Mouse (Mus musculus) MEL (cell line): Measurements from ENCODE around the gene Qars. TPM values are rescaled to one million over a fixed set of nuclear protein-coding genes. Genes with fewer than 3 reads are reported as not detected.

Experiments
- DNase-seq: peaks from one replicate; pipeline ENCODE4 v3.0.0; 2011; ENCODE audit warnings: low read depth, low spot score
- H3K27ac ChIP-seq: 2 replicates; pipeline ENCODE4 v1.5.1; 2012; ENCODE audit warnings: low read depth, mild to moderate bottlenecking, control low read depth, low read length, moderate library complexity; ENCODE audit not compliant: control insufficient read depth
- H3K27me3 ChIP-seq, 2 experiments: fragments of 150-350 bp in 1 of 2; sonication (generic) in 1 of 2; 2 replicates each; pipeline ENCODE4 v1.6.1; 2012; ENCODE audit warnings: low read length in 2 of 2, mild to moderate bottlenecking in 2 of 2, improper control_type of control experiment in 1 of 2, moderate library complexity in 1 of 2; ENCODE audit not compliant: insufficient read depth in 2 of 2, control insufficient read depth in 1 of 2
- H3K36me3 ChIP-seq, 2 experiments: 2 replicates each; pipeline ENCODE4 v1.6.1; 2012 to 2014; ENCODE audit warnings: low read length in 2 of 2, improper control_type of control experiment in 1 of 2, inconsistent platforms in 1 of 2, mild to moderate bottlenecking in 1 of 2; ENCODE audit not compliant: insufficient read depth in 2 of 2, control insufficient read depth in 1 of 2
- H3K4me1 ChIP-seq, 2 experiments: fragments of 150-350 bp in 1 of 2; sonication (generic) in 1 of 2; 2 replicates each; pipeline ENCODE4 v1.6.1; 2012; ENCODE audit warnings: low read length in 2 of 2, improper control_type of control experiment in 1 of 2, mild to moderate bottlenecking in 1 of 2; ENCODE audit not compliant: insufficient read depth in 2 of 2, control insufficient read depth in 1 of 2
- H3K4me3 ChIP-seq, 2 experiments: fragments of 150-350 bp in 1 of 2; sonication (generic) in 1 of 2; 2 replicates each; pipeline ENCODE4 v1.5.1; 2012; ENCODE audit warnings: low read depth in 2 of 2, low read length in 2 of 2, mild to moderate bottlenecking in 2 of 2, moderate library complexity in 2 of 2, control low read depth in 1 of 2, improper control_type of control experiment in 1 of 2; ENCODE audit not compliant: control insufficient read depth in 1 of 2, insufficient read depth in 1 of 2
- H3K79me2 ChIP-seq: 2 replicates; pipeline ENCODE4 v1.6.1; 2012; ENCODE audit warnings: mild to moderate bottlenecking, low read length, moderate library complexity; ENCODE audit not compliant: control insufficient read depth, poor library complexity, insufficient read depth
- H3K9ac ChIP-seq: 2 replicates; pipeline ENCODE4 v1.6.1; 2012; ENCODE audit warnings: low read depth, mild to moderate bottlenecking, control low read depth, low read length, moderate library complexity; ENCODE audit not compliant: control insufficient read depth, poor library complexity, severe bottlenecking
- H3K9me3 ChIP-seq: fragments of 150-350 bp; sonication (generic); replicated peaks from 2 replicates; pipeline ENCODE4 v1.6.1; 2012; ENCODE audit warnings: mild to moderate bottlenecking, low read length, improper control_type of control experiment, moderate library complexity; ENCODE audit not compliant: insufficient read depth
- BHLHE40 ChIP-seq: IDR thresholded peaks from 2 replicates; pipeline ENCODE4 v1.6.1; 2012; ENCODE audit warnings: low read depth, mild to moderate bottlenecking, inconsistent platforms, low read length, improper control_type of control experiment, borderline replicate concordance
- CTCF ChIP-seq, 3 experiments: IDR thresholded peaks in 2 of 3; conservative IDR thresholded peaks in 1 of 3; 2 replicates each; pipeline ENCODE4 v1.5.1; 2011 to 2012; ENCODE audit warnings: low read length in 3 of 3, low read depth in 2 of 3, mild to moderate bottlenecking in 2 of 3, improper control_type of control experiment in 1 of 3, inconsistent platforms in 1 of 3, mixed read lengths in 1 of 3, moderate library complexity in 1 of 3; ENCODE audit not compliant: control insufficient read depth in 1 of 3, insufficient read depth in 1 of 3, poor library complexity in 1 of 3, severe bottlenecking in 1 of 3
- E2F4 ChIP-seq: IDR thresholded peaks from 2 replicates; pipeline ENCODE4 v1.6.1; 2011; ENCODE audit warnings: low read depth, low read length, improper control_type of control experiment, borderline replicate concordance
- ELF1 ChIP-seq: IDR thresholded peaks from 2 replicates; pipeline ENCODE4 v1.6.1; 2014; ENCODE audit warnings: low read depth, mild to moderate bottlenecking, inconsistent platforms, low read length, improper control_type of control experiment, moderate library complexity
- EP300 ChIP-seq, 2 experiments: IDR thresholded peaks; 2 replicates each; pipeline ENCODE4 v1.6.1; 2011; ENCODE audit warnings: improper control_type of control experiment in 2 of 2, low read length in 2 of 2, low read depth in 1 of 2, mild to moderate bottlenecking in 1 of 2
- ETS1 ChIP-seq: IDR thresholded peaks from 2 replicates; pipeline ENCODE4 v1.6.1; 2012; ENCODE audit warnings: low read depth, mild to moderate bottlenecking, inconsistent platforms, low read length, improper control_type of control experiment, moderate library complexity
- GATA1 ChIP-seq: IDR thresholded peaks from 2 replicates; pipeline ENCODE4 v1.6.1; 2011; ENCODE audit warnings: low read depth, low read length, improper control_type of control experiment
- KAT2A ChIP-seq: conservative IDR thresholded peaks from 2 replicates; pipeline ENCODE4 v1.6.1; 2012; ENCODE audit warnings: low read depth, low read length, improper control_type of control experiment, inconsistent platforms
- MAFK ChIP-seq: IDR thresholded peaks from 2 replicates; pipeline ENCODE4 v1.6.1; 2011; ENCODE audit warnings: low read depth, mild to moderate bottlenecking, low read length, improper control_type of control experiment, borderline replicate concordance
- MAX ChIP-seq: IDR thresholded peaks from 2 replicates; pipeline ENCODE4 v1.6.1; 2011; ENCODE audit warnings: low read length, improper control_type of control experiment
- MAZ ChIP-seq: IDR thresholded peaks from 2 replicates; pipeline ENCODE4 v1.6.1; 2012; ENCODE audit warnings: low read depth, mild to moderate bottlenecking, inconsistent platforms, low read length, improper control_type of control experiment
- MEF2A ChIP-seq: IDR thresholded peaks from 2 replicates; pipeline ENCODE4 v1.6.1; 2014; ENCODE audit warnings: low read depth, mild to moderate bottlenecking, inconsistent platforms, low read length, improper control_type of control experiment; ENCODE audit not compliant: poor library complexity, insufficient replicate concordance, severe bottlenecking; ENCODE audit errors: extremely low read depth
- MXI1 ChIP-seq: IDR thresholded peaks from 2 replicates; pipeline ENCODE4 v1.6.1; 2011; ENCODE audit warnings: mild to moderate bottlenecking, low read depth, low read length, improper control_type of control experiment
- MYB ChIP-seq: IDR thresholded peaks from 2 replicates; pipeline ENCODE4 v1.6.1; 2011; ENCODE audit warnings: mild to moderate bottlenecking, low read depth, low read length, improper control_type of control experiment
- NELFE ChIP-seq: IDR thresholded peaks from 2 replicates; pipeline ENCODE4 v1.6.1; 2011; ENCODE audit warnings: low read depth, low read length, improper control_type of control experiment
- POLR2A ChIP-seq, 2 experiments: IDR thresholded peaks; 2 replicates each; pipeline ENCODE4 v1.6.1; 2011 to 2012; ENCODE audit warnings: low read length in 2 of 2, mild to moderate bottlenecking in 2 of 2, control low read depth in 1 of 2, improper control_type of control experiment in 1 of 2, low read depth in 1 of 2, moderate library complexity in 1 of 2; ENCODE audit not compliant: control insufficient read depth in 1 of 2, insufficient read depth in 1 of 2, poor library complexity in 1 of 2
- POLR2AphosphoS2 ChIP-seq: IDR thresholded peaks from 2 replicates; pipeline ENCODE4 v1.6.1; 2011; ENCODE audit warnings: low read length, improper control_type of control experiment
- POLR2AphosphoS5 ChIP-seq: IDR thresholded peaks from 2 replicates; pipeline ENCODE4 v1.6.1; 2012; ENCODE audit warnings: low read depth, borderline replicate concordance, mild to moderate bottlenecking, inconsistent platforms, low read length, moderate library complexity, mixed read lengths
- RAD21 ChIP-seq: IDR thresholded peaks from 2 replicates; pipeline ENCODE4 v1.6.1; 2011; ENCODE audit warnings: mild to moderate bottlenecking, low read depth, low read length, improper control_type of control experiment
- RCOR1 ChIP-seq: IDR thresholded peaks from 2 replicates; pipeline ENCODE4 v1.6.1; 2012; ENCODE audit warnings: low read depth, mild to moderate bottlenecking, inconsistent platforms, low read length, improper control_type of control experiment
- SIN3A ChIP-seq: IDR thresholded peaks from 2 replicates; pipeline ENCODE4 v1.6.1; 2012; ENCODE audit warnings: low read length, improper control_type of control experiment, inconsistent platforms
- SMC3 ChIP-seq: IDR thresholded peaks from 2 replicates; pipeline ENCODE4 v1.6.1; 2011; ENCODE audit warnings: low read depth, low read length, improper control_type of control experiment
- TAL1 ChIP-seq: IDR thresholded peaks from 2 replicates; pipeline ENCODE4 v1.6.1; 2012; ENCODE audit warnings: mild to moderate bottlenecking, inconsistent platforms, low read length, moderate library complexity, mixed read lengths
- UBTF ChIP-seq: IDR thresholded peaks from 2 replicates; pipeline ENCODE4 v1.6.1; 2012; ENCODE audit warnings: low read depth, mild to moderate bottlenecking, inconsistent platforms, low read length, improper control_type of control experiment, moderate library complexity, borderline replicate concordance; ENCODE audit not compliant: insufficient read depth
- USF1 ChIP-seq: IDR thresholded peaks from 2 replicates; pipeline ENCODE4 v1.6.1; 2014; ENCODE audit warnings: low read depth, mild to moderate bottlenecking, inconsistent platforms, low read length, improper control_type of control experiment, moderate library complexity
- USF2 ChIP-seq, 2 experiments: IDR thresholded peaks; 2 replicates each; pipeline ENCODE4 v1.6.1; 2011 to 2012; ENCODE audit warnings: improper control_type of control experiment in 2 of 2, low read length in 2 of 2, borderline replicate concordance in 1 of 2, inconsistent platforms in 1 of 2, low read depth in 1 of 2, mild to moderate bottlenecking in 1 of 2; ENCODE audit not compliant: insufficient read depth in 1 of 2
- ZC3H11A ChIP-seq: IDR thresholded peaks from 2 replicates; pipeline ENCODE4 v1.6.1; 2012; ENCODE audit warnings: low read depth, mild to moderate bottlenecking, inconsistent platforms, low read length, improper control_type of control experiment
- ZMIZ1 ChIP-seq: IDR thresholded peaks from 2 replicates; pipeline ENCODE4 v1.6.1; 2012; ENCODE audit warnings: low read depth, mild to moderate bottlenecking, inconsistent platforms, low read length, improper control_type of control experiment, moderate library complexity
- ZNF384 ChIP-seq: IDR thresholded peaks from 2 replicates; pipeline ENCODE4 v1.6.1; 2012; ENCODE audit warnings: low read depth, mild to moderate bottlenecking, inconsistent platforms, low read length, improper control_type of control experiment
- polyA plus RNA-seq, 2 experiments: library from polyadenylated mRNA; stranded (reverse) in 1 of 2; unstranded in 1 of 2; fragments of >175 nt in 1 of 2; fragments of >200 nt in 1 of 2; gene quantifications; 2 replicates each; pipeline versions ENCODE4 v1.2.1 to v1.2.4; 2012; ENCODE audit warnings: low replicate concordance in 2 of 2, low read depth in 1 of 2; ENCODE audit not compliant: insufficient read length in 2 of 2, insufficient read depth in 1 of 2, missing spikeins in 1 of 2
- total RNA-seq: library from RNA; depleted of rRNA; stranded (reverse); fragments of 300-350 nt; gene quantifications from 2 replicates; pipeline ENCODE4 v1.2.3, GENCODE M21; 2012

Gene Qars
- total and polyA plus RNA-seq, 3 experiments, result 286 to 407 TPM; not detected in 1

GRCm38 (mm10) chr9:108563671-108564070 lies 56.2 kb downstream of the Qars start:
- Histone ChIP-seq H3K79me2 (peaks cover 37% of the 10 kb centered on the region), H3K36me3 (peaks cover 8 to 31% of the 10 kb centered on the region in 2 experiments), H3K9ac (no peak overlapping the region), H3K27me3 (no peaks in the 10 kb centered on the region), H3K4me1 (peaks cover 0 to 38% of the 10 kb centered on the region in 2 experiments; a peak in 3 of 4 replicates), H3K27ac (no peak overlapping the region), H3K9me3 (no peaks in the 10 kb centered on the region), H3K4me3 (no peak overlapping the region)
- DNase-seq, result no peak
- TF ChIP-seq KAT2A (no peak), SMC3 (no peak), CTCF (IDR thresholded peaks at IDR 0.05 in 2 of 3, conservative IDR thresholded peaks at IDR 0.05 in 1 of 3; ENCODE audit: control insufficient read depth in 1 of 3, insufficient read depth in 1 of 3, low read depth in 2 of 3, low read length in 3 of 3, poor library complexity in 1 of 3, severe bottlenecking in 1 of 3) (no peak), USF2 (IDR thresholded peaks at IDR 0.05; ENCODE audit: borderline replicate concordance in 1 of 2, insufficient read depth in 1 of 2, low read depth in 1 of 2, low read length in 2 of 2) (no peak), USF1 (no peak), POLR2AphosphoS5 (no peak), POLR2A (IDR thresholded peaks at IDR 0.05; ENCODE audit: control insufficient read depth in 1 of 2, insufficient read depth in 1 of 2, low read depth in 1 of 2, low read length in 2 of 2, poor library complexity in 1 of 2) (no peak), MAFK (no peak), POLR2AphosphoS2 (no peak)

GRCm38 (mm10) chr9:108564131-108564530 lies 56.6 kb downstream of the Qars start:
- H3K36me3 ChIP-seq, result peaks cover 7 to 35% of the 10 kb centered on the region in 2 experiments
- H3K4me1 ChIP-seq, result peaks cover 0 to 42% of the 10 kb centered on the region in 2 experiments; a peak in 3 of 4 replicates
- no peak overlapping the region for H3K4me3 ChIP-seq
- peak; percentile 62 for DNase-seq
- H3K27ac ChIP-seq, result no peak overlapping the region
- no peak for TF ChIP-seq EP300 (IDR thresholded peaks at IDR 0.05; ENCODE audit: low read depth in 1 of 2, low read length in 2 of 2)
- TF ChIP-seq ZNF384, result no peak
- TF ChIP-seq GATA1, result peak; percentile 44; the same call in 1 of the 2 replicates
- no peak for TF ChIP-seq ETS1
- TF ChIP-seq MAX, result 0 out of 2 replicates have a peak, but pooled peaks have one; percentile 27
- 0 out of 2 replicates have a peak, but pooled peaks have one; percentile 16 for TF ChIP-seq SIN3A
- TF ChIP-seq MXI1, result 0 out of 2 replicates have a peak, but pooled peaks have one; percentile 34
- TF ChIP-seq MEF2A, result no peak
- TF ChIP-seq POLR2AphosphoS2, result peak; percentile 82
- TF ChIP-seq E2F4, result no peak
- no peak for TF ChIP-seq MYB
- TF ChIP-seq CTCF (IDR thresholded peaks at IDR 0.05 in 2 of 3, conservative IDR thresholded peaks at IDR 0.05 in 1 of 3; ENCODE audit: control insufficient read depth in 1 of 3, insufficient read depth in 1 of 3, low read depth in 2 of 3, low read length in 3 of 3, poor library complexity in 1 of 3, severe bottlenecking in 1 of 3), result no peak
- no peak for TF ChIP-seq ELF1
- TF ChIP-seq TAL1, result no peak
- no peak for TF ChIP-seq BHLHE40
- TF ChIP-seq NELFE, result no peak
- no peak for TF ChIP-seq ZC3H11A
- TF ChIP-seq ZMIZ1, result no peak
- TF ChIP-seq POLR2A (IDR thresholded peaks at IDR 0.05; ENCODE audit: control insufficient read depth in 1 of 2, insufficient read depth in 1 of 2, low read depth in 1 of 2, low read length in 2 of 2, poor library complexity in 1 of 2), result no peak
- TF ChIP-seq UBTF, result no peak
- TF ChIP-seq MAZ, result no peak
- TF ChIP-seq RCOR1, result no peak
- no peak for TF ChIP-seq RAD21
- TF ChIP-seq SMC3, result peak; percentile 11; the same call in 1 of the 2 replicates
- no peaks in the 10 kb centered on the region for H3K9me3 ChIP-seq
- peaks cover 38% of the 10 kb centered on the region for H3K79me2 ChIP-seq
- H3K9ac ChIP-seq, result no peak overlapping the region
- H3K27me3 ChIP-seq, result no peaks in the 10 kb centered on the region
